Mouse (Mus musculus) hindlimb bud, embryonic 11.5 days (tissue): ENCODE data around the gene Prx.
"Not testable (repeated sequence)": the region's sequence is repeated elsewhere in the genome, so short reads cannot be mapped to it uniquely, and the experiment has no call there.

Experiments used
- DNase-seq: peaks from one replicate; pipeline ENCODE4 v3.0.0-alpha.2; 2012; ENCODE audit warnings: low read depth, low spot score; ENCODE audit errors: extremely low spot score

The Prx gene

DNA sequence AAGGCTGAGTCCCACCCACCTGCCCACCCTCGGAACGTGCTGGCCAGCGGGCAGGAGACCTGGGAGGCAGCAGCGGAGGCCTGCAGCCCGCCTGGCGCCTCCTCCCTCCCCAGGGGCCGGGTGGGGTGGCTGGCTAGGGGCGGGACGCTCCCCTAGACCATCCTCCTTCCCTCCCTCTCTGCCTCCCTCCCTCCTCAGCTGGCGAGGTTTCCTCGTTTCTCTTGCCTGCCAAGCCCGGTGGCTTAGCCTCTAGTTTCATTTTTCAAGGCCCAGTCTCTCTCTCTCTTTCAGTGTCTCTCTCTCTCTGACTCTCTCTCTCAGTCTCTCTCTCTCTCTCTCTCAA, 17.5 kb upstream of the Prx start:
- DNase-seq: no peak

DNA sequence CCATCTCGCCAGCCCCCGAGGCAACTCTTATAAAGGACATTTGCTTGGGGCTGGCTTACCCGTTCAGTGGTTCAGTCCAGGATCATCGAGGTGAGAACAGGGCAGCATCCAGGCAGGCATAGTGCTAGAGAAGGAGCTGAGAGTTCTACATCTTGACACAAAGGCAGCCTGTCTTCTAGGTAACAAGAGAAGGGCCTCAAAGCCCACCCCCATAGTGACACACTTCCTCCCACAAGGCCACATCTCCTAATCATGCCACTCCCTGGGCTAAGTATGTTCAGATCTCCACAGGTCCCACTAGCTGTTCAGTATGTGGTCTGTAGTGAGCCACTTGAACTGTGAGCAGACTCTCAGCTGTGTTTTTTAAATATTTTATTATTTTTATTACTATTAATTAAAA, 15.3 kb upstream of the Prx start:
- no peak for DNase-seq

DNA sequence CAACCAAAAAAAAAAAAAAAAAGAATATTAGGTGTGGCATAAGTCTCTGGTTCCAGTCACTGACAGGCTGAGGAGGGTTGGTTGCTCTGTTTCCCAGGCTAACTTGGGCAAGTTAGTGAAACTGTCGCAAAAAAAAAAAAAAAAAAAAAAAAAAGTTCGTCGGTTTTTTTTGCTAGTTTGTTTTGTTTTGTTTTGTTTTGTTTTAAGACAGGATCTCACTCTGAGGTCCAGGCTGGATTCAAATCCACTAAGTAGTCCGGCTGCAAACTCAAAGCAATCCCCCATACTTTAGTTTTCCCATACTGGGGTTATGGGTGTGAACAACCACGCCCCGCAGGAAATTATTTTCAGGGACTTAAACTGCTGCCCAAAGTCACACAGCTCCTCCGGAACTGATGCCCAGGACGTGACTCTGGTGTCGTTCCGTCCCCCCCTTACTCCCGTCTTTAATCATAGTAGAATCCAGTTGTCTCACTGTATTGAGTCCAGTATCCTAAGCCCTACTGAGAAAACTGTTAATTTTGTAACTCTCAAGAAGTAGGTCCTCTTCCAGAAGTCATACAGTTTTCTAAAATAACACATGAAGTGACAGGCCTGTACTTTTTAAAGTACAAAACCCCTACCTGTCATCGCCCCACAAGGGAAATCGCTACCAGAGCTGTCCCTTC, 12.9 kb upstream of the Prx start:
- no peak for DNase-seq

DNA sequence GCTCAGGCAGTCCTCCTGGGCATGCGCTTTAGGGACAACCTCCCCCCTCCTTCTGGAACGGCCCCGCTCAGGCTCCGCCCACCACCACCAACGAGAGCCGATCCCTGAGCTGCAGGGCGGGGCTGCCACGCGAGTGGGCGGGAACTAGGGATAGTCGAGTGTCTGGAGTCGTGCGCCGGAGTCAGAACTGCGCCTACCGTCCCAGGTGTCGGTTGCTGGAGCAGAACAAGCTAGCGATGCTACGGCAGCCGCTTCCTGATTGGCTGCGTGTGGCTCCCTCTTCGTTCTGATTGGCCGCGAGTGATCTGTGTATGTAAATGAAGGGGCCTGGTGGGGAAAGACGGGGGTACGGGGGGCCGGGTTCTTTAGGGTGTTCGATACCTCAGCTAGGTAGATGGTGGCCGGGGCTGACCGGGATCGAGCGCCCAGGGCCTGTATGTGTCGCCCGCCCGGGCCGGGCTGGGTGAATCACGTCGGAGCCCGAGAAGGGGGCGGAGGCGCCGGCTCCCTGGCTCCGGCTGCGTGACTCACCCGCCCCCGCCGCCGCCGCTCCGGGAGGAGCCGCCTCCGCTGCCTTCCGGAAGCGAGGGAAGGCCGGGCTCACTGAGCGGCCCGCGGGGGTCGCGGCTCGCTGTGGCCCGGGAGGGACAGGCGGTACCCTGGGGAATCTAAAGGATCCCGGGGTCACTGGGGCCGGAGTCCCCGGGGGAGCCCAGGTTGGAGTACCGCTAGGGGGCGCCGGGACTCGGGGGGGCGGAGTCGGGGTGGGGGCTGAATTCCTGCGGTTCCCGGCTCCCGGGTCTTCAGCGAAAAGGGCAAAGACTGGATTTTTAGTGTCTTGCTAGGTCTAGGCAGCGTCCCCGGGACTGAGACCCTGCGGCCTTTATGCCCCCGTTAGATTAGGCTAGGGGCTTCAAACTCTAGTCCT, 12.1 kb upstream of the Prx start, which contains the start of gene Sertad1:
Gene Sertad1, plus strand, starts transcription at position 141 of the 928 bp plus-strand sequence.
- no peak for DNase-seq

DNA sequence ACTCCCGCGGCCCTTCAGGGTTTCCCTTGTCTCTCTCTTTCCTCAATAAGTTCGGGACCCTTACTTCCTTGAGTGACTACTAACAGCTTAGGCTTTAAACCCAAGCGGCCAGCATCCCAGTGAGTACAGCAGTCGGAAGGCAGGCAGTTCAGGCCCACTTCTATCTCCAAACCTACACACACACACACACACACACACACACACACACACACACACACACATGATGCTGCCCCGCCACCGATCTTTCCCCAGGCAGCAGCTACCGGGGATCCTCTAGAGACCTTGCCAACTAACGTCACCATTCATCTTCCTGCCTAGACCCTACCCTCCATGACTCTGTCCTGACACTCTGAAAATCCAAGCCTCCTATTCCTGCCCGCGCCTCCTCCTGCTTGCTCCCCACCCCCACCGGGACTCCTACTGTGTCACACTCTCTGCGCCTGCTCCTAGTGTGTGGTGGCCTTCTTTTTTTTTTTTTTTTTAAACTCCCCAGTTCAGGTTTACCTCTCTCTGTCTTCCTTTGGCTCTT, 11.3 kb upstream of the Prx start:
- DNase-seq: no peak

DNA sequence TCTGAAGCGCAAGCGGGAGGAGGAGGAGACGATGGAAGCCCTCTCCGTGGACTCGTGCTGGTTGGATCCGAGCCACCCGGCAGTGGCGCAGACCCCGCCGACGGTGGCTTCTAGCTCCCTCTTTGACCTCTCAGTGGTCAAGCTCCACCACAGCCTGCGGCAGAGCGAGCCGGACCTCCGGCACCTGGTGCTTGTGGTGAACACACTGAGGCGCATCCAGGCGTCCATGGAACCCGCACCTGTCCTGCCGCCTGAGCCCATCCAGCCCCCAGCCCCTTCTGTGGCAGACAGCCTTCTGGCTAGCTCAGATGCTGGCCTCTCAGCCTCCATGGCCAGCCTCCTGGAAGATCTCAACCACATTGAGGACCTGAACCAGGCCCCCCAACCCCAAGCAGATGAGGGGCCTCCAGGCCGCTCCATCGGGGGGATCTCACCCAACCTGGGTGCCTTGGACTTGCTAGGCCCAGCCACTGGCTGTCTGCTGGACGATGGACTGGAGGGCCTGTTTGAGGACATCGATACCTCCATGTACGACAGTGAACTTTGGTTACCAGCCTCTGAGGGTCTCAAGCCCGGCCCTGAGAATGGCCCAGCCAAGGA, 9.8 kb upstream of the Prx start:
- DNase-seq: no peak

DNA sequence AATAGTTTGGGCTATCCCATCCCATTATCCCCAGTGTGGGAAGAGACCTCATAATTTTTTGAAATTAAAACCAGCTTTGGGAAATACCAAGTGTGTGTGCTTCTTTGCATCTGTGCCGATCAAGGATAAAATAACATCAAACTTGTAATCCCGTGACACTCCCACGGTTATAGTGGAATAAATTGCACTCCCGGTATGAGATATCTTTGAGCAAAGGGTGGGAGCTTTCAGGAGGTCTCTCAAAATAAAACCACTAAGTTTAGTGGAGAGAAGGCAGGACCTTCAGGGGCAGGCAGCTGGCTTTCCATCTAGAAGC, 8.9 kb upstream of the Prx start:
- DNase-seq: no peak

DNA sequence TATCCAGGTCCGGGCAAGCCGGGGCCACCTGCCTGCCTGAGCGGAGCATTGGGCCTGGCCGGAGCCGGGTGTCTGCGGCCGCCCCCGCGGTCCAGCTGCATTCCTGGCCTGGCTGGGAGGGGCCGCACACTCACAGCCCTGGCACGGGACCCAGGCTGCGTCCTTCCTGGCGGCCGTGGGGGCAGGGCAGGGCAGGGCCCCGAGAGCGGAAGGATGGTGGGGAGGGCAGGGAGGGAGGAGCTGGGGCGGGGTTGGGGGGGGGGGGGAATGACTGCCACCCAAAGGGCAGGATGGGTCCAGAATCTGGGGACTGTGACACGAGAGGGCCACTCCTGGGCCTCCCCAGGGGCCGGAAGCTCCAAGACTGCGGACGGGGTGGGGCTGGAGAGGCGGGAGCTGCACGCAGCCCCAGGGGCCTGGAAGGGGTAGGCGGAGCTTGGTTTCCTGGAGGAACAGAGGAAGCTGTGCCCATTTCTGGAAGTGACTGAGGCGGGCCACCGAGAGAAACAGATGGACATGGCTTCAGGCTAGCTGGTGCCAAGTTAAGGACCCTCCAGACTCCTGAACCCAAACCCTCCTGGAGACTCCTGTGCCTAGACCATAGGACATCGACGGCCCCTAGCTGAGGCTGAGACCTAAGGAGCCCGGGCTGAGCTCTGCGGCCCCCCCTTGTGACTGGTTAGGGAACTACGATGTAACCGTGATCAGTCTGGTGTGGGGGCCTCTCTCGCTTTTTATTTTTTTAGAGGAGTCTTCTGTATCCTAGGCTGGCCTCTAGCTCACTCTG, 8.4 kb upstream of the Prx start:
- no peak for DNase-seq

DNA sequence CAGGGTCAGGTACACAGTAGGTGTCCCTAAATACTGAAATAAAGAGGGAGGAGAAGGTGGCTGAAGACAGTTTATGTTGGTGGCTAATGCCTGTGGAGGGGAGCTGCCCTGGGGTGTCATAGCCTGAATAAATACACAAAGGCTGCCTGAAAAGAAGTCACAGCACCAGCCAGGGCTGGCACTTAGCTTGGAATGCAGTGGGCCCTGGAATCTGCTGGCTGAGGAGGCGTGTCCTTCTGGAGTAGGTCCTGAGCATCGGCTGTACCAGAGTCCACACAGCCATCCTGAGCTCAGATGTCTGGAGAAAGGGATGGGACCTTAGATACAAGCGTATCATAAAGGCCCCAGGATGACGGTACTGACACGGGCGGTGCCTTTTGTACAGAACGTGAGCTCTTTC, 7.3 kb upstream of the Prx start:
- no peak for DNase-seq

DNA sequence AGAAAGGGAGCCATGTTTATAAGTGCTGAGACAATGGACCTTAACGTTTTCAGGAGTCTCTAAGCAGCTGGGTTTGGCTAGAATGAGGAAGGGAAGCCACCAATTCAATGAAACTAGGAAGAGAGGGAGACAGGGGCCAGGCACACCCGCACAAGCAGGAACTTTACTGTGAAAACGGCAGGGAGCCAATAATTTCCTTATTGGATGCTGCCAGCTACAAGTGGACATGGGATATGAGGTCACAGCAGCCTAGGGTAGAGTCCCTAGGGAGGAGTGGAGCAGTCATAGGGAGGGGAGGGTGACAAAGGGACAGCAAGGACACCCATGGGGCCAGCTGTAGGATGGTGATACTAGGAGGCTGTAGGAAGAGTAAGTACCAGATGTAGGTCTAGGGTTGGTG, 6.1 kb upstream of the Prx start:
- DNase-seq: no peak

DNA sequence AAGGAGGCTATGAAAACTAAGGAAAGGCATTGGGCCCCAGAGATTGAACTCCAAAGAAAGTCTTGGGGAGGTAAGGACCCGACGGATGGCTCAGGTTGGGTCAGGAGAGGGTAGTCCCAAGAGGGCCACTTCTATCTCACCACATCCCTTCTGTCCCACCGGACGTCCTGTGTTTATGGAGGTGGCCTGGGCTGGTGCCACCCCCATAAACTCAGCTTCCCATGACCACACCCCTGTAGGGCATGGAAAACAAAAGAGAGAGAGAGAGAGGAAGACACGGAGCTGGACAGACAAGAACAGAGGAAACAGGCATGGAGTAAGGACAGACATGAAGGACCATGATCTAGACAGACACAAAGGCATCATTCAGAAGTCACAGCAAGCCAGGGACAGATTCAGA, 5.7 kb upstream of the Prx start:
- DNase-seq: no peak

DNA sequence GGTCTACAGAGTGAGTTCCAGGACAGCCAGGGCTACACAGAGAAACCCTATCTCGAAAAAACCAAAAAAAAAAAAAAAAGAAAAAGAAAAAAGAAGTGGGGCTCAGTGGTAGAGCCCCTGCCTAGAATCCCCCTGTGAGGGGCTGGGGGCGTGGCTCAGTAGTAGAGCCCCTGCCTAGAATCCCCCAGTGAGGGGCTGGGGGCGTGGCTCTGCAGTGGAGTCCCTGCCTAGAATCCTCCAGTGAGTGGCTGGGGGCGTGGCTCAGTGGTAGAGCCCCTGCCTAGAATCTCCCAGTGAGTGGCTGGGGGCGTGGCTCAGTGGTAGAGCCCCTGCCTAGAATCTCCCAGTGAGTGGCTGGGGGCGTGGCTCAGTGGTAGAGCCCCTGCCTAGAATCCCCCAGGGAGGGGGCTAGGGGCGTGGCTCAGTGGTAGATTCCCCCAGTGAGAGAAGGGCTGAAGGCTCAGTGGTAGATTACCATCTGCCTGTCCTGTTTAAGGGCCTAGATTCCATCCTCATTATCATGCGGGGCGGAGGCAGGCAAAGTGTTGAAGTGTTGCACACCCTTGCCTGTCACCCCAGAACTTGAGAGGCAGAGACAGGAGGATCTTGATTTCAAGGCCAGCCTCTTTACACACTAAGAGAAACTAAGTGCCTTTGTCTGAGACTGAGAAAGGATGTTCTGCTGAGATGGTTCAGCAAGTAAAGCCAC, 4.3 kb upstream of the Prx start:
- DNase-seq: not testable (repeated sequence)

DNA sequence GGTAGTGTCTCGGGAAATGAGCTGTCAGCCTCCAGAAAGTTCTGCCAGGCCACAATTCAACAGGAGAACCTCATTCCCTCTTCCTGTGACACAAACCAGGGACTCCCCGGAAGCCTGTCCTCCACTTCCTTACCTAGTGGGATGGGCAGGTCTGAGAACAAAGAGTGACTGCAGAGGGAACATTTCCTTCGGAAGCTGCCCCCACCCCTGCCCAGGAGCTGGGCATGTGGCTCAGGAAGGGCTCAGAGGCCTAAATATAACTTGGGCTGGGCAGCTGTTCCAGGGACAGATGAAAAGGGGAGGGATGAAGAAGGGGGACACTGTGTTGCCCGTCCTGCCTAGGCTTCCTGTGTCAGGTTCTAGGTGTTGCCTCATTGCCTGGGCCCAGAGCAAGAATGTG, 2.5 kb downstream of the Prx start:
- no peak for DNase-seq

DNA sequence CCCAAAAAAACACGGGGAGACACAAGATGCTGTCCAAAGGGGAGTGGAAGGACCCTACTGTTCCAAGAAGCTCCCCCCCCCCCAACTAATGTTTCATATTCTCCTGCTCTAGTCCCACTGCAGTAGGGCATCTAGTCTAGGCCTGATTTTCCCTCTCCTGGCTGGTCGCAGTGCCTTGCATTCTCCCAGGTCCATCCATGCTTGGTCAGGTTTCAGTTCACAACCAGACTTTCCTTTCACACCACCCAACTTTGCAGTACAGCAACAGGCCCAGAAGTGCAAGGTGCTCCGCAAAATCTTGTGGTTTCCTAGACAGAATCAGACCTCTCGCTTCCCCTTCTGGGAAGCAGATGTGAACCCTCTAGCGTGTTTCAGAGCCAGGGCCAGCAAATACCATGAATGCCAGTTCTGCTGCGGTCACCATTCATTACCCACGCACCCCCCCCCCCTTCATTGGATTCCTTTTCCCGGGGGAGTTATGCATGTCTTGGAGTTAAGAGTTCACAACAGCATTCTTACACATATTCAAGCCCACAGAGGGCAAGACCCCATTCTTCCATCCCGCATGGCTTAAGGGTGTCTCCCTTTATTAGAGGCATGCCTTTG, 7.7 kb downstream of the Prx start:
- no peak for DNase-seq

DNA sequence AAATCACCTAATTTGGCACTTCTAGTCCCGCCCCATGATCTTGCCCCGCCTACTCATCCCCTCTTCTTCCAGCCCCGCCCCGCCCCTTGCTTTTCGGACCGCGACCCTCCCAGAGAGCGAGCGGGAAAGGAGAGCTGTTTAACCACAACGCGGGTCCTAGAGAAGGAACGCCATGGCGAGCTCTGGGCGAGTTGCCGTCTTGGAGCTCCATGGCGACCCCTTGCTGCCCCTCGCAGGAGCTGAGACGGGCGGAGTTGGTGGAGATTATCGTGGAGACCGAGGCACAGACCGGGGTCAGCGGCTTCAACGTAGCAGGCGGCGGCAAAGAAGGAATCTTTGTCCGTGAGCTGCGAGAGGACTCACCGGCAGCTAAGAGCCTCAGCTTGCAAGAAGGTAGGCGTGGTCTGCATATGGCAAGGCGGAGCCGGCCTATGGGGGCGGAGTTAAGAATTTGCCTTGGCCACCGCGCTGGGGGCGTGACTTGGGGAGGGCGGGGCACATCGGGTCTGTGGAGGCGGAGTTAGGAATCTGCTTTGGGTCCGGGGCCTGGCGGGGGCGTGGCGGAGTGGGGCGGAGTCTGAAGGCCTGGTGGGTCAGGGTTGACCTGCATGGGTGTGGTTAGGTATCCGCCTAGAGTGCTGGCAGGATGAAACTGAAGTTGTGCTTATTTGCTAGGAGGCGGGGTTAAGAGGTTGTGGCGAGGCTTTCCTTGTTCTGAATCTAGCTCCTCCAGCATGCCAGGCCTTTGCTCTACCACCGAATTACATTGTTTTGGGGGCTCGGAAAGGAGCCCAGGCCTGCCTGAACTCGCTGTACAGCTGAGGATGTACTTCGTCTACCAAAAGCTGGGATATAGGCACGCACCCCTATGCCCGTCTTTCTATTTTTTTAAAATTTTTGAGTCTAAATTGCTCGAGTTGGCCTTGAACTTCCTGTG, 8.9 kb downstream of the Prx start:
- DNase-seq: peak; percentile 90

DNA sequence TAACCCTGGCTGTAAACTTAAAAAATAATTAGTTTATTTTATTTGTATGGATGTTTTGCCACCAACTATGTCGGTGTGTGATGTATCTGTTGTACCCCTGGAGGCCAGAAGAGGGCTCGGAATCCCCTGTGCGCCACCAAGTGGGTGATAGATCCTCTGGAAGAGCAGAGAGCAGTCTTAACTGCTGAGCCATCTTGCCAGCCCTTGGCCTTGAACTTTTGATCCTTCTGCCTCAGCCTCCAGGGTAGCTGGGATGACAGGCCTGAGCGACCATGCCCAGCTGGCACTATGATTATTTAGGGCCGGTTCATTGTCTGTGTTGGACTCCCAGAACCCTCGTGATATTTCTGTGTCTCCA, 9.5 kb downstream of the Prx start:
- DNase-seq: no peak

DNA sequence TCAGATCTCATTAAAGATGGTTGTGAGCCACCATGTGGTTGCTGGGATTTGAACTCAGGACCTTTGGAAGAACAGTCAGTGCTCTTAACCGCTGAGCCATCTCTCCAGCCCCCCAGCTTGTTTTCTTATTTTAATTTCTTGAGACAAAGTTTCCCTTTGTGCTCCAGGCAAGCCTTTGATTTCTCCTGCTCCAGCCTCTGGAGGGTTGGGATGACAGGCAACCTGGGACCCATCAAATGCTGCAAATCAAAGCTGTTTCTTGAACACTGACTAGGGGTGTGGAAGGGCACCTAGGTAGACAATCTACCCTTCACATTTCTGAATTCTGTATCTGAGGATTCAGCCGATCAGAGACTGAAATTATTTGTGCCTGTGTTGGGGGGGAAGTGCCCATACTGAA, 11.7 kb downstream of the Prx start:
- DNase-seq: no peak

DNA sequence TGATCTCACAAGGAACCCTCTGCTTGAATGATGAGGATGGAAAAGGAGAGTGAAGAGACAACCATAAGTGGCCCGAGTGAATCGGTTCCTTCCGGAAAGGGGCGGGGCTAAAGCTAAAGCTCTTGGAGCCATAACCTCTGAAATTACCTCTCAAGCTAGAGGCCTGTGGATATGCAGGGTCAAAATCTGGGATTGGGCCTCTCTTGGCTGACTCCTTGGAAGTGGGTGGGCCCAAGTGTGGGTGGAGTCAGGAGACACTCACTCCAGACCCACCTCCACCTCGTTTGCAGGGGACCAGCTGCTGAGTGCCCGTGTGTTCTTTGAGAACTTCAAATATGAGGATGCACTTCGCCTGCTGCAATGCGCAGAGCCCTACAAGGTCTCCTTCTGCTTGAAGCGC, 15.8 kb downstream of the Prx start:
- no peak for DNase-seq

DNA sequence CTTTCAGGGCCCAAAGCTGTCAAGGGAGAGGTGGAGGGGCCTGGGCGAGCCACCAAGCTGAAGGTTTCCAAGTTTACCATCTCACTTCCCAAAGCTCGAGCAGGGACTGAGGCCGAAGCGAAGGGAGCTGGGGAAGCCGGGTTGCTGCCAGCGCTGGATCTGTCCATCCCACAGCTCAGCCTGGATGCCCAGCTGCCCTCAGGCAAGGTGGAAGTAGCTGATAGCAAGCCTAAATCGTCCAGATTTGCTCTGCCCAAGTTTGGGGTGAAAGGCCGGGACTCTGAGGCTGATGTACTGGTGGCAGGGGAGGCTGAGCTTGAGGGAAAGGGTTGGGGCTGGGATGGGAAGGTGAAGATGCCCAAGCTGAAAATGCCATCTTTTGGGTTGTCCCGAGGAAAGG, 19.2 kb downstream of the Prx start:
- no peak for DNase-seq
